In genomic region chr15:10583408-10583807, GRCm38 (mm10) we compare ENCODE assay signal across 8 mouse cellular contexts. TPM values are rescaled to one million over a fixed set of nuclear protein-coding genes. Genes with fewer than 3 reads are reported as not detected.
DNase-seq lines count a peak whose midpoint lies in the region; ATAC-seq and TF ChIP-seq lines count a peak whose summit lies in the region.

No protein-coding gene starts in this region.

- no peak for TF ChIP-seq POLR2A in thymus, adult 2 months (IDR thresholded peaks at IDR 0.05; ENCODE audit: control insufficient read depth, extremely low read depth, insufficient read depth, low read length, poor library complexity)

- WGBS in forebrain, embryonic 16.5 days, result 48% methylated on average over 8 of the region's 8 CpGs
- 44% methylated on average over 8 of the region's 8 CpGs for WGBS in intestine, postnatal 0 days
- WGBS in liver, postnatal 0 days (ENCODE audit: insufficient replicate concordance), result 40% methylated on average over 8 of the region's 8 CpGs
- 67% methylated on average over 8 of the region's 8 CpGs for WGBS in neural tube, embryonic 12.5 days
- 62% methylated on average over 8 of the region's 8 CpGs for WGBS in thymus, adult 2 months

- no peak overlapping the region for H3K9ac ChIP-seq in forebrain, embryonic 16.5 days (replicated peaks; ENCODE audit: low read depth, low read length)
- no peak overlapping the region for H3K9ac ChIP-seq in intestine, postnatal 0 days (ENCODE audit: low read depth, low read length)
- no peak overlapping the region for H3K9ac ChIP-seq in liver, postnatal 0 days (replicated peaks)
- no peak overlapping the region for H3K9ac ChIP-seq in neural tube, embryonic 12.5 days

- H3K9me3 ChIP-seq in forebrain, embryonic 16.5 days (ENCODE audit: control insufficient read depth, low read length), result no peaks in the 10 kb centered on the region
- no peaks in the 10 kb centered on the region for H3K9me3 ChIP-seq in intestine, postnatal 0 days (ENCODE audit: control insufficient read depth)
- no peaks in the 10 kb centered on the region for H3K9me3 ChIP-seq in liver, postnatal 0 days (ENCODE audit: low read length)
- no peaks in the 10 kb centered on the region for H3K9me3 ChIP-seq in neural tube, embryonic 12.5 days

- peak; percentile 84 for TF ChIP-seq CTCF in intestine, postnatal 0 days (IDR thresholded peaks at IDR 0.05; ENCODE audit: low read depth)
- TF ChIP-seq CTCF in liver, postnatal 0 days (IDR thresholded peaks at IDR 0.05; ENCODE audit: low read depth), result peak; percentile 80
- TF ChIP-seq CTCF in thymus, adult 2 months (IDR thresholded peaks at IDR 0.05; ENCODE audit: borderline replicate concordance, control insufficient read depth, extremely low read depth, insufficient read depth, low read length, poor library complexity), result peak; percentile 60; the same call in 1 of the 2 replicates

- H3K4me1 ChIP-seq in forebrain, embryonic 16.5 days (replicated peaks; ENCODE audit: control insufficient read depth, insufficient read depth, low read length), result no peaks in the 10 kb centered on the region
- H3K4me1 ChIP-seq in intestine, postnatal 0 days (replicated peaks; ENCODE audit: control insufficient read depth, insufficient read depth, low read length), result no peaks in the 10 kb centered on the region
- H3K4me1 ChIP-seq in liver, postnatal 0 days (ENCODE audit: insufficient read depth), result no peaks in the 10 kb centered on the region
- H3K4me1 ChIP-seq in neural tube, embryonic 12.5 days, result no peaks in the 10 kb centered on the region
- H3K4me1 ChIP-seq in thymus, adult 2 months (replicated peaks; ENCODE audit: control insufficient read depth, insufficient read depth, low read length), result no peaks in the 10 kb centered on the region

- H3K4me2 ChIP-seq in forebrain, embryonic 16.5 days (ENCODE audit: low read length), result no peak overlapping the region
- no peak overlapping the region for H3K4me2 ChIP-seq in intestine, postnatal 0 days (replicated peaks; ENCODE audit: low read depth)
- no peak overlapping the region for H3K4me2 ChIP-seq in liver, postnatal 0 days (ENCODE audit: low read depth, low read length)
- no peak overlapping the region for H3K4me2 ChIP-seq in neural tube, embryonic 12.5 days (replicated peaks)

- H3K27ac ChIP-seq in forebrain, embryonic 16.5 days (ENCODE audit: low read length), result no peak overlapping the region
- no peak overlapping the region for H3K27ac ChIP-seq in intestine, postnatal 0 days (ENCODE audit: low read depth, low read length)
- H3K27ac ChIP-seq in liver, postnatal 0 days (ENCODE audit: low read depth), result no peak overlapping the region
- no peak overlapping the region for H3K27ac ChIP-seq in neural tube, embryonic 12.5 days
- no peak overlapping the region for H3K27ac ChIP-seq in thymus, adult 2 months (ENCODE audit: control insufficient read depth, insufficient read depth, low read length)

- H3K36me3 ChIP-seq in forebrain, embryonic 16.5 days (ENCODE audit: control insufficient read depth, insufficient read depth), result no peaks in the 10 kb centered on the region
- 0 out of 2 replicates have a peak, but pooled peaks cover 5% of the 10 kb centered on the region for H3K36me3 ChIP-seq in intestine, postnatal 0 days (ENCODE audit: control insufficient read depth, insufficient read depth)
- H3K36me3 ChIP-seq in liver, postnatal 0 days (replicated peaks; ENCODE audit: insufficient read depth, low read length), result no peaks in the 10 kb centered on the region
- peaks cover 21% of the 10 kb centered on the region for H3K36me3 ChIP-seq in neural tube, embryonic 12.5 days
- no peaks in the 10 kb centered on the region for H3K36me3 ChIP-seq in thymus, adult 2 months (ENCODE audit: control insufficient read depth, insufficient read depth, low read length)

- ATAC-seq in forebrain, embryonic 16.5 days, result peak; percentile 81
- no peak for ATAC-seq in intestine, postnatal 0 days
- ATAC-seq in liver, postnatal 0 days, result peak; percentile 94
- peak; percentile 76; the same call in 1 of the 2 replicates for ATAC-seq in neural tube, embryonic 12.5 days (ENCODE audit: low FRiP score, low read depth)

- no peak overlapping the region for H3K4me3 ChIP-seq in forebrain, embryonic 16.5 days (replicated peaks; ENCODE audit: low read length)
- H3K4me3 ChIP-seq in intestine, postnatal 0 days (ENCODE audit: low read depth, low read length), result no peak overlapping the region
- H3K4me3 ChIP-seq in liver, postnatal 0 days (ENCODE audit: low read depth, low read length), result no peak overlapping the region
- no peak overlapping the region for H3K4me3 ChIP-seq in neural tube, embryonic 12.5 days
- no peak overlapping the region for H3K4me3 ChIP-seq in thymus, adult 2 months (ENCODE audit: control insufficient read depth, insufficient read depth, low read length)

- peak; percentile 30 for DNase-seq in layer of hippocampus, adult 11-12 months (ENCODE audit: low spot score)
- no peak for DNase-seq in layer of hippocampus, adult 9-10 months (ENCODE audit: low spot score)
- peak; percentile 67 for DNase-seq in adrenal gland, postnatal 10 days
- DNase-seq in liver, postnatal 0 days, result peak; percentile 58
- peak; percentile 57 for DNase-seq in thymus, adult 2 months

- TF ChIP-seq EP300 in liver, postnatal 0 days (IDR thresholded peaks at IDR 0.05; ENCODE audit: low read depth), result no peak

- H3K27me3 ChIP-seq in forebrain, embryonic 16.5 days (replicated peaks; ENCODE audit: control insufficient read depth, insufficient read depth, low read length), result no peaks in the 10 kb centered on the region
- H3K27me3 ChIP-seq in intestine, postnatal 0 days (replicated peaks; ENCODE audit: control insufficient read depth, insufficient read depth, low read length), result no peaks in the 10 kb centered on the region
- H3K27me3 ChIP-seq in liver, postnatal 0 days (ENCODE audit: insufficient read depth, low read length), result no peaks in the 10 kb centered on the region
- H3K27me3 ChIP-seq in neural tube, embryonic 12.5 days (replicated peaks), result no peaks in the 10 kb centered on the region
- no peaks in the 10 kb centered on the region for H3K27me3 ChIP-seq in thymus, adult 2 months (ENCODE audit: control insufficient read depth, insufficient read depth, low read length)

RNA-seq across cellular contexts. Expression of gene Ttc23l, which starts 24.9 kb away (rescaled TPM):
- not detected for total RNA-seq in adrenal gland, postnatal 10 days (2021)
- polyA plus RNA-seq in forebrain, embryonic 16.5 days (2015; fragmentation: Nextera tagmentation; extraction: Ambion mirVana), result not detected in 2 replicates
- polyA plus RNA-seq in intestine, postnatal 0 days (2015; fragmentation: Nextera tagmentation; extraction: Ambion mirVana), result not detected in 2 replicates
- not detected in 2 replicates for polyA plus RNA-seq in liver, postnatal 0 days (2015; fragmentation: Nextera tagmentation; extraction: Ambion mirVana)
- not detected in 2 replicates for polyA plus RNA-seq in neural tube, embryonic 12.5 days (2016; fragmentation: Nextera tagmentation; extraction: Ambion mirVana)
- polyA plus RNA-seq in thymus, adult 2 months (2012; rRNA removed), result not detected in 2 replicates
